Mouse (Mus musculus) neural tube, embryonic 14.5 days (tissue): ENCODE measurements at regions not wholly inside any gene's neighbourhood (a gene's known extent, or its start where the extent isn't known, plus 50 kb on each side); places are given as distances from the start of the nearest gene placed in this dataset.

ENCODE experiments used
- ATAC-seq: fragments of 200-750 bp; cut with Nextera tagmentation; 2 replicates; pipeline ENCODE4 v1.8.0; 2017; ENCODE audit warnings: low read depth, mild to moderate bottlenecking, moderate TSS enrichment, moderate library complexity
- H3K27ac ChIP-seq: fragments of 300-500 bp; sonication (generic); 2 replicates; pipeline ENCODE4 v1.5.1; 2014; ENCODE audit warnings: low read depth, mild to moderate bottlenecking, control low read depth, low read length, moderate library complexity, mixed read lengths
- H3K27me3 ChIP-seq: fragments of 300-500 bp; sonication (generic); 2 replicates; pipeline ENCODE4 v1.6.1; 2014; ENCODE audit warnings: low read length; ENCODE audit not compliant: control insufficient read depth, insufficient read depth
- H3K36me3 ChIP-seq: fragments of 300-500 bp; sonication (generic); 2 replicates; pipeline ENCODE4 v1.6.1; 2014; ENCODE audit warnings: low read length, mixed read lengths; ENCODE audit not compliant: control insufficient read depth, insufficient read depth
- H3K4me1 ChIP-seq: fragments of 300-500 bp; sonication (generic); 2 replicates; pipeline ENCODE4 v1.6.1; 2014; ENCODE audit warnings: low read length; ENCODE audit not compliant: control insufficient read depth, insufficient read depth
- H3K4me2 ChIP-seq: fragments of 300-500 bp; sonication (generic); 2 replicates; pipeline ENCODE4 v1.6.1; 2014; ENCODE audit warnings: mild to moderate bottlenecking, low read depth, low read length, control low read depth
- H3K4me3 ChIP-seq: fragments of 300-500 bp; sonication (generic); 2 replicates; pipeline ENCODE4 v1.5.1; 2014; ENCODE audit warnings: low read depth, low read length, control low read depth, mixed read lengths
- H3K9ac ChIP-seq: fragments of 300-500 bp; sonication (generic); replicated peaks from 2 replicates; pipeline ENCODE4 v1.6.1; 2014; ENCODE audit warnings: low read depth, mild to moderate bottlenecking, control low read depth, low read length, mixed read lengths
- H3K9me3 ChIP-seq: fragments of 300-500 bp; sonication (generic); 2 replicates; pipeline ENCODE4 v1.6.1; 2016; ENCODE audit warnings: low read length; ENCODE audit not compliant: control insufficient read depth
- WGBS: fragments of 180-500 bp; shearing (Covaris S2); extraction: QIAGEN DNeasy Blood & Tissue Kit; methylation state at CpG from one replicate; pipeline ENCODE4 v1.1.7; 2014; 5-methylcytosine and 5-hydroxymethylcytosine counted together

DNA sequence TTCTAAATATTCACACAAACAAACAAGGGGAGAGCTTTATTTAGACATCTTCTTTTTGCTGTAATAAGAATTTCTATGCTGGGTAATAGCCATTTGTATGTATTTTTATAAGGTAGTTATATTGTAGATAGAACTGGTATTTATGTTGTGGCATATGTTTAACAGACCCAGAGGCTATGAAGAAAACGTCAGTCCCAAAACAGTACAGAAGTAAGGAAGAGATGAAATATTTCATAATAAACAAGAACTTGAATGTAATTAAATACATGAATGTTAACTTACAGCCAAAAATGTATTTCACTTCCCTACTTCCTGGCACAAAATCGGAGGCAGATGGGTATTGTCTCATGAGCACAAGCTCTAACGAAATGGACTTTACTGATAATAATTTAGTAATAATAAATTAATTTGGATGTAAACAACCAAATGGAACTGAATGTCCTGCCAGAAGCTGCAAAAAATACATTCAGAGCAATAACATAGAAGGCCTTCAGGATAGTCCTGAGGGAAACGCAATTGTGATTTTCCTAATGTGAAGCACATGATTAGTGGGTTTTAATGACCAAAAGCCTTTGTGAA is 645.9 kb upstream of the Adamts5 start:
- Histone ChIP-seq H3K4me1 (no peaks in the 10 kb centered on the region), H3K27me3 (no peaks in the 10 kb centered on the region), H3K27ac (no peak overlapping the region), H3K9me3 (no peaks in the 10 kb centered on the region), H3K4me2 (no peak overlapping the region), H3K36me3 (no peaks in the 10 kb centered on the region), H3K9ac (no peak overlapping the region), H3K4me3 (no peak overlapping the region)
- 83% methylated on average over 4 of the region's 4 CpGs for WGBS
- ATAC-seq, result no peak

DNA sequence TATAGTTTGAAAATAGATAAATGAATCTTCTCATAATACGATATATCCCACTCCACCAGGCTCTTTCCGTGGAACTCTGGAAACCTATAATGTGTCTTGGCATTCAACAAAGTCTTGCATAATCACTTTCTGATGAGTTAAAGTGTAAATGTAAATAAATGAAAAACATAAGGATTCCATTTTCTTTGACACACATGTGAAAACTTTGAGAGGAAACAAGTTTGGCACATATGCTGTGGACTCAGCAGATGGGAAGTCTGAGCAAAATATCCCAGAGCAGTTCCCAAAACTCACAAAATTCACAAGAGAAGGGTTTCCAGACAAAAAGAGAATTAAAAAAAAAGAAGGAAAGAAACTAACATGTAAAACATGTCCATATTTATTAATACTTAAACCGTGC is 645.3 kb upstream of the Adamts5 start:
- WGBS, result 89% methylated on average over 3 of the region's 3 CpGs
- H3K4me1 ChIP-seq, result no peaks in the 10 kb centered on the region

DNA sequence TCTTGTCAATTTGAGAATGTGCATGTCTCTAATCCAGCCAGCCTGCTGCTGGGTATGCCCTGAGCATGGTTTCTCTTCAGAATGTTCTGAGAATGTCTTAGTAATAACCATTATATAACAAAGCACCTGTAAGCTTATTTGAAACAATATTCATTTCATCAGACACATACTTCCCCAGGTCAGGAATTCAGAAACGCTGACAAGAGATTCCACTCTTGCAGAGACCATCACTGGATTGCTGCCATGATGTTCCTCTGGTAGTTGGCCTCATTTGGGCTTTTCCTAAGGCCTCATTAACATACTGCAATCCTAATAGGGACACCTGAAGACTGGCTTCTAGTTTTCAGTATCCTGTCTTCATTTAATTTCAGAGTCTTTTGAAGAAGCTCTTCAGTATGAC is 642.5 kb upstream of the Adamts5 start:
- H3K4me1 ChIP-seq, result no peaks in the 10 kb centered on the region
- ATAC-seq, result no peak
- no peak overlapping the region for H3K4me3 ChIP-seq
- no peak overlapping the region for H3K9ac ChIP-seq
- H3K36me3 ChIP-seq, result no peaks in the 10 kb centered on the region
- H3K4me2 ChIP-seq, result no peak overlapping the region
- H3K27ac ChIP-seq, result no peak overlapping the region
- no peaks in the 10 kb centered on the region for H3K9me3 ChIP-seq
- WGBS, result 86% methylated on average over 1 of the region's 1 CpGs
- no peaks in the 10 kb centered on the region for H3K27me3 ChIP-seq

More for the DNA sequence above, 645.3 kb upstream of the Adamts5 start:
- Histone ChIP-seq H3K4me2 (no peak overlapping the region), H3K36me3 (no peaks in the 10 kb centered on the region), H3K4me3 (no peak overlapping the region), H3K27me3 (no peaks in the 10 kb centered on the region), H3K27ac (no peak overlapping the region), H3K9ac (no peak overlapping the region), H3K9me3 (no peaks in the 10 kb centered on the region)
- no peak for ATAC-seq

DNA sequence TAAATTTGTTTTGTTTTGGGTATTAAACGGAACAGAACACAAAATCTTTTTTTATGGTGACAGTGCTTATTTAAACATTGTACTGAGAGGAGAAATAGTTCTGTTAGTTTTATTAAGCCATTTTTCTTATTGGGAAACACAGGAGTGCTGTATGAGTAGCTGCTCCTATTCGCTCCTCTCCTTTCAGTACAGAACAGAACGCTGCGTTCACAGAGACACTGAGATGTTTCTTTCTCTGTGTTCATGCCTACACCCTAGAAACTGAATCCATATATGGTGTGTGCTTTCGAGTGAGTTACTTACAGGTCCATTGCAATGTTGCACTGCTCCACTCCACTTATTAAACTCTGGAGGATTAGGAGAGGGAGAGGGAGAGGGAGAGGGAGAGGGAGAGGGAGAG is 634.9 kb upstream of the Adamts5 start:
- Histone ChIP-seq H3K36me3 (no peaks in the 10 kb centered on the region), H3K9me3 (no peaks in the 10 kb centered on the region), H3K4me1 (no peaks in the 10 kb centered on the region), H3K4me2 (no peak overlapping the region), H3K27ac (no peak overlapping the region), H3K27me3 (no peaks in the 10 kb centered on the region), H3K4me3 (no peak overlapping the region), H3K9ac (no peak overlapping the region)
- 79% methylated on average over 5 of the region's 5 CpGs for WGBS
- no peak for ATAC-seq

DNA sequence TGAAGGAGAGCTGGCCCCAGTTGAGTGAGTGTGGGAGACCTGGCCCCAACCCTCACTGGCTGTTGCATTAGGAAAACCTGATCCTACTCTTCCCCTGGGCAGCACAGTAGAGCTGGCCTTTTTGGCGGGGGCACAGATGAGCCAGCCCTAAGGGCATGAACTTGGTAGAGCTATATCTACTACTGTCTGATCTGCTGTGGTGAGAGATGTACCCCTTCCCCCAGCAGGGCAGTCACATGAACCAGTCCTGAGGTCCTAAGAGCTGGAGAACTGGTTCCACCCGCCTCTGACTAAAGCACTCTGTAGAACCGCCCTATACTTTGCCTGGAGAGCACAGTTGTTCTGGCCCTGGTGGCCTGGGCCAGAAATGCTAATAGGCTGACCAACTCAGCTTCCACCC is 622.5 kb upstream of the Adamts5 start:
- no peak; the same call in 1 of the 2 replicates for ATAC-seq
- WGBS, result 91% methylated on average over 3 of the region's 3 CpGs
- no peaks in the 10 kb centered on the region for H3K27me3 ChIP-seq

DNA sequence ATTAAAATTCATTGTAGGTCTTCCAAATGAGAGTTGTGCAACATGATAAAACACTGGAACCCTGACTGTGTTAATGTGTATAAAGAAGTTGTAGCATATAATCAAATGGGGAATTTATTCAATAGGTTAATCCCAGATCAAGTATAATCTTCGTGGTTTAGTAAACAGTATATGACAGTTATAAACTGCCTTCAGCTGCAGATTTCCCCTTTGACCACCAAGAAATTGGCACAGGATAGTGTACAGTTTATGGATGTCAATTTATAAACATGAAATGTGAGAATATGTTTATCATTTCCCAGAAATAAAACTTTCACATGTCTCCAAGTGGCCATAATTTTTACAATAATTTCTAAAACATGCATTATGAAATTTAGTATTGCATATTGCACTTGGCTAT is 615.3 kb upstream of the Adamts5 start:
- H3K9ac ChIP-seq, result no peak overlapping the region

More for the DNA sequence above, 622.5 kb upstream of the Adamts5 start:
- H3K4me1 ChIP-seq, result no peaks in the 10 kb centered on the region
- no peak overlapping the region for H3K27ac ChIP-seq
- no peak overlapping the region for H3K4me2 ChIP-seq
- H3K4me3 ChIP-seq, result no peak overlapping the region
- no peak overlapping the region for H3K9ac ChIP-seq
- no peaks in the 10 kb centered on the region for H3K9me3 ChIP-seq
- no peaks in the 10 kb centered on the region for H3K36me3 ChIP-seq

DNA sequence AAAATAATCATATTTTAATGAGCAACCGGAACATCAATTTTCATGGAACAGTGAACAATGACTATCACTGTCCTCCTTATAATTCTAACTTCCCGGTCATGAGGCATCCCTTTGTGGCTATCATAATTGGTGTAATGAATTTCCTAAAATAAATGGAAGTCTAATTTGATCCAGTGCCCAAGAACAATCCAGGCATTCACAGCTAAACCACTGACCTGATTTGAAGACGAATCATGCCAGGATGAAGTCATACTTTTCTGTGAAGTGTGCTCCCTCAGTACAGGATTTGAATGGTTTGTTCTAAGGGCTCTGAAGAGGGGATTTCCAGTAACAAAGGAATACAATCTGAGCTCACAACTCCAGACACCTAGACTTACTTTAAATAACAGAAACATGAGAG is 614.5 kb upstream of the Adamts5 start:
- H3K27ac ChIP-seq, result no peak overlapping the region
- ATAC-seq, result no peak
- whole genome bisulfite sequencing, result 53% methylated on average over 3 of the region's 3 CpGs

More for the DNA sequence above, 615.3 kb upstream of the Adamts5 start:
- ATAC-seq, result no peak
- H3K9me3 ChIP-seq, result no peaks in the 10 kb centered on the region
- H3K4me1 ChIP-seq, result no peaks in the 10 kb centered on the region
- WGBS, result 45% methylated on average over 1 of the region's 1 CpGs
- H3K4me2 ChIP-seq, result no peak overlapping the region
- H3K27ac ChIP-seq, result no peak overlapping the region
- no peaks in the 10 kb centered on the region for H3K27me3 ChIP-seq
- no peak overlapping the region for H3K4me3 ChIP-seq
- no peaks in the 10 kb centered on the region for H3K36me3 ChIP-seq

DNA sequence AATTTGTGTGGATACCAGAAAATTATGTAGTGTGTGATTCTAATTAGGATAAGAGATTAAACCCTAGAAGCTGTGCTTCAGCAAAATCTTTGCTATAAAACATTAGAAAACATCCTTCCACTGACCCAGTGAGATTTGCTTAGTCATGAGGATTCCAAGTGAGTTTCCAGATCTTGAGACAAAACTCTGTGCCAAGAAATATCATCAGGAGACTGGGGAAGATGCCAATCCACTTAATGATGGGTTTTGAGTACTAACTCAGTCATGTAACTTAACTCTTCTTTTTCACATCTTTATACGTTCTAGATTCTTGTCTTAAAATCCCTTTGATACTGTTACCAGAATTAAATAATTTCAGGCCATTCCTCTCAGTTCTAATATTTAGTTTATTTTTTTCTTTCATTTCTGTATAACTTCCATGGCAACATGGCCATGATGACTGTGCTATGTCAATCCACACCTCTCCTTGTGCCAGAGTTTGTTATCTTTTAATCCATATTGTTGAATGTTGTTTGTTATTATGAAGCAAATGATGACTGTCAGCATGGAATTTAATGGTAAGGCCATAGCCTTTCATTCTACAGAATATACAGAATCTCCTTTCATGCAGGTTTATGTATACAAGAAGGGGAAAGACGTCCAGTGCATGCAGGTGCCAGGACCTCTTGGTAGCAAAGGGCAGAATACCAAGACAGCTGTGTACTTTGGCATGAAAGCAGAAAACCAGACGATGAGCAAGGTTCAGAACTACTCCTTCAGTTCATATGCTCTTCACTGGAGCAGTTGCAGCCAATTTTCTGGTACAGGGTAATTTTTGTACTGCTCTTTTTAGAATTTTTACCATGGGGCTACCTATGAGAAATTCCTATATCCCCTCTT is 599.7 kb upstream of the Adamts5 start:
- H3K4me1 ChIP-seq, result no peaks in the 10 kb centered on the region
- no peaks in the 10 kb centered on the region for H3K27me3 ChIP-seq
- 76% methylated on average over 3 of the region's 3 CpGs for WGBS
- no peak overlapping the region for H3K9ac ChIP-seq
- H3K4me3 ChIP-seq, result no peak overlapping the region
- no peak overlapping the region for H3K27ac ChIP-seq
- H3K4me2 ChIP-seq, result no peak overlapping the region
- no peak for ATAC-seq
- H3K9me3 ChIP-seq, result no peaks in the 10 kb centered on the region
- no peaks in the 10 kb centered on the region for H3K36me3 ChIP-seq

More for the DNA sequence above, 614.5 kb upstream of the Adamts5 start:
- Histone ChIP-seq H3K4me3 (no peak overlapping the region), H3K4me1 (no peaks in the 10 kb centered on the region), H3K27me3 (no peaks in the 10 kb centered on the region), H3K36me3 (no peaks in the 10 kb centered on the region), H3K9ac (no peak overlapping the region), H3K4me2 (no peak overlapping the region), H3K9me3 (no peaks in the 10 kb centered on the region)

DNA sequence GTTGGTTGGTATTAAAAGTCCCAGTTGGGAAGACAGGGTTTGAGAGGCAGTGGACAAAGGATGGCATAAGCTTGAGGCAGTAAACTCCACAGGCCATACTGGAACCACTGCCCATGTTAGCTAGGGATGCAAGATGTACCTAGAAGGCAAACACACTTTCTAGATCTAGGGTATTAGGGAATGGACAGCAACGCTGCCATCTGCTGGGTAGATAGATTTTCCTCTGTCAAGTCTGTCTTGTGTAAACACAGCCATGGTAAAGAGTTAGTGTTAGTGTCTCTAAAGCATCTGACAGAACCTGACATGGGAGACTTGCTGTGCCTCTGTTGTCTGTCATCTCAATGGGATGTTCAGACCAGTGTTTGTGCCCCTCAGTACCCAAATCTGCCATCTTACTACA is 573.5 kb upstream of the Adamts5 start:
- Histone ChIP-seq H3K4me3 (no peak overlapping the region), H3K9me3 (no peaks in the 10 kb centered on the region), H3K36me3 (no peaks in the 10 kb centered on the region), H3K27me3 (no peaks in the 10 kb centered on the region), H3K9ac (no peak overlapping the region), H3K4me1 (no peaks in the 10 kb centered on the region), H3K27ac (no peak overlapping the region), H3K4me2 (no peak overlapping the region)
- no peak for ATAC-seq
- 59% methylated on average over 1 of the region's 1 CpGs for WGBS
